Mouse (Mus musculus): ENCODE data around the gene Man1c1. TPM values are rescaled to one million over a fixed set of nuclear protein-coding genes. Genes with fewer than 3 reads are reported as not detected.
A peak's percentile ranks its signal among the peaks of the same experiment; 100 is the strongest.

Man1c1 gene
- total RNA-seq, 2 experiments from 2014 or later: 18.5 to 24.7 TPM

DNA sequence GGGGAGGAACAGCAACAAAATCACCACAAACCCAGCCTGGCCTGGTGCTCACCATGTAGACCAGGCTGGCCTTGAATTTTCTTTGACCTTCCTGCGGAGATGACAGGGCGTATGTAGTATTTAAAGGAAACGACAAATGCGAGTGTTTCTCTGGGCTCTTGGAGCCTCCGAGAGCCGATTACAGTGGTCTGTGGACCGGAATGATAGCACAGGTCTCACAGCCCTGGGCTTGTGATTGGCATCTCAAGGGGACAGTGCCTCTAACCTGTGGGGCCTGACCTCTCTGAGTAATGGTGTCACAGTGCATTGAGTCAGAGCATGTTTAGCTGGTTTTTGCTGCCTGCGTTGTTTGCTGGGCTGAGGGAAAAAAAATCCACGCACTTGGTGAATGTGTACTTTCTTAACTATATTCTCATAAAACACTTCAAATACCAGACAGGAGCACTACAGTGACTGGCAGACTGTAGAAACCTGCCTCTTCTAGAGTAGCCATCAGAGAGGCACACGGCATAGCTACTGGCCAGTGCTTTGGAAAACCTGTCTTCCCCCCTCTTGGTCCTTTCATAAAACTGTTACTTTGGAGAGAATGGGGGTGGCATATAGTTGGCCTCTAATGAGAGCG lies 189.7 kb downstream of the Man1c1 start:
- peak in 1 of 2 experiments; percentile 36 for DNase-seq

DNA sequence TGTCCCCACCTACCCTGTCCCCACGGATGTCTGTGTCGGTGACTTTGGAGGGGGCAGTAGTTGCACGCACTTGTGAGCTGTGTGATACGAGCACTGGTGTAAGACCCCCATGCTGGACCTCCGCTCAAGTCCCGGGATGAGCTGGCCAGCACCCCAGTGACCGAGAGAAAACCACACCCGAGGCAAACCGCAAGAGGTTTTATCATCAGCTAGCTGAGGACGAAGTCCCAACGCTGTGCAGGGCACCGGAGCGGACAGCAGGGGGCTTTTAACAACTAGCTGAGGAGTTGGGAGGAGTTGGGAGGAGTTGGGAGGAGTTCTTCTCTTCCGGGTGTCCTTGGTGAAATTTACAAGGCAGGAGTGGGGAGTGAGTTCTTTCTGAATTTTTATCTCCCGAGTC lies 191.3 kb downstream of the Man1c1 start:
- DNase-seq: peak; percentile 82 to 88

GRCm38 (mm10) chr4:134511730-134512129 lies 192.4 kb downstream of the Man1c1 start:
- DNase-seq: no peak

Small RNA genes lying within 50 kb of the gene (microRNA-seq; reads per million reads assigned to microRNA genes)
- not detected for gene Mir6403

Other genes starting within 250 kb of the Man1c1 start
- gene Stmn1, start 236.0 kb downstream of the Man1c1 start, total RNA-seq (2021): 10 to 100 TPM; 46.2 to 53.5 TPM
- gene Paqr7, start 207.6 kb downstream of the Man1c1 start, total RNA-seq (2021): 10 to 100 TPM; 38.7 to 56.9 TPM
- gene Aunip, start 193.3 kb downstream of the Man1c1 start, total RNA-seq (2021): 1 to 10 TPM; 1.7 to 2.5 TPM
- 100 to 1,000 TPM; 128 to 136 TPM for gene Mtfr1l, start 168.9 kb downstream of the Man1c1 start, total RNA-seq (2021)
- 10 to 100 TPM; 28.8 to 36.9 TPM for gene Selenon, start 152.1 kb downstream of the Man1c1 start, total RNA-seq (2021)
- 10 to 100 TPM; 47.5 to 52.9 TPM for gene Ldlrap1, start 63.7 kb upstream of the Man1c1 start, total RNA-seq (2021)
- 10 to 100 TPM; 37.3 to 39.0 TPM for gene Maco1, start 149.1 kb upstream of the Man1c1 start, total RNA-seq (2021)
- gene Rhd, start 160.2 kb upstream of the Man1c1 start, total RNA-seq (2021): under 1 TPM in 1 of 2 experiments, not detected in 1; 0.89 TPM
- gene Tmem50a, start 210.7 kb upstream of the Man1c1 start, total RNA-seq (2021): 100 to 1,000 TPM; 229 to 405 TPM
- 100 to 1,000 TPM; 378 to 436 TPM for gene Rsrp1, start 219.3 kb upstream of the Man1c1 start, total RNA-seq (2021)
- 100 to 1,000 TPM in 1 of 2 experiments, 10 to 100 TPM in 1; 84.2 to 102 TPM for gene Syf2, start 226.6 kb upstream of the Man1c1 start, total RNA-seq (2021)

Data from adrenal gland, postnatal 36 days (tissue).